Mouse (Mus musculus): ENCODE data around the gene Syne2.

Gene Syne2

GRCm38 (mm10) chr12:75922900-75923299, 105.0 kb downstream of the Syne2 start:
- in situ Hi-C loops (cut with MseI, MboI) = no loop called here

DNA sequence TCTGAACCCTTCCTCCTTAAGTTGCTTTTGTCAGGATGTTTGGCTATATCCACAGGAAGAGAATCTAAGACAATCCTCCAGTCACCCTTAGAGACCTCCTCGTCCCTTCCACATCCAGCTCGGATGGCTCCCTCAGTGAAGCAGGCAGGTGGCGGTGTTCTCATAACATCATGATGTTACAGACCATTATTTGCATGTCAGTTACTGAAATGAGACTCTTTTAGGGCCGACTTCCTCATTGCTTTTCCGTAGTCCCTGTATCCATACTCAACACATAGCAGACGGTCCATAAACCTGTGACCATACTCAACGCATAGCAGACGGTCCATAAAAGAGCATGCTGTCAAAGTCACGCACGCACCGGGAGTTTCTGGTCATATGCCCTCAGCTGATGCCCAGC, 106.9 kb downstream of the Syne2 start:
- in situ Hi-C loops (cut with MseI, MboI) = no loop called here

DNA sequence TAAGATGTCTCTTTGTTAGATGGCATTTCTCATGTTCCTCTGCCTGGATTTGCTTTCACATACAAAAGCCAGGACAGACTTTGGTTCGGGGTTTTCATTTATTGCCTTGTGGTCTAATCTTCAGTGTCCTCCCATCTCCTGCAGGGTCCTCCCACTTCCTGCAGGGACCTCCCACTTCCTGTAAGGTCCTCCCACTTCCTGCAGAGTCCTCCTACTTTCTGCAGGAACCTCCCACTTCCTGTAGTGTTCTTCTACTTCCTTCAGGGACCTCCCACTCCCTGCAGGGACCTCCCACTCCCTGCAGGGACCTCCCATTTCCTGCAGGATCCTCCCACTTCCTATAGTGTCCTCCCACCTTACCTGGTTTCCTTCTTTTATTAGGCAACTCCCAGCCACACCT, 109.7 kb downstream of the Syne2 start:
- in situ Hi-C loops (cut with MseI, MboI) = no loop called here

DNA sequence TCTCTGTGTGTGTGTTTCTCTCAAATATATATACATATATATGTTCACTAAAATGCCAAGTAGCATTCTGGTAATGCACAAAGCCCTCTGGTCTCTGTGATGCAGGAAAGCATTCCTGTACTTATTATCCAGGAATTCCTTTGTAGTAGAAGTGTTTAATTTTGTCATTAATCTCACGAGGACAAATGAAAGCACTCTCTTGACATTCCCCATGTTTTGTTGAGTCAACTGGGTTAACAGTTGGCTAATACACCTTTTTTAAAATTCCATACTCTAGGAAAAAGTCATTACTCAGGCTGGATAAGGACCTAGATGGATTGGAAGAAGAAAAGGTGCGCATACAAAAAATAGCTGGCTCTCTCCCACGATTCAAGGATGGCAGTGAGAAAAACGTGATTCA, 115.6 kb downstream of the Syne2 start:
- in situ Hi-C loops (cut with MseI, MboI) = no loop called here

DNA sequence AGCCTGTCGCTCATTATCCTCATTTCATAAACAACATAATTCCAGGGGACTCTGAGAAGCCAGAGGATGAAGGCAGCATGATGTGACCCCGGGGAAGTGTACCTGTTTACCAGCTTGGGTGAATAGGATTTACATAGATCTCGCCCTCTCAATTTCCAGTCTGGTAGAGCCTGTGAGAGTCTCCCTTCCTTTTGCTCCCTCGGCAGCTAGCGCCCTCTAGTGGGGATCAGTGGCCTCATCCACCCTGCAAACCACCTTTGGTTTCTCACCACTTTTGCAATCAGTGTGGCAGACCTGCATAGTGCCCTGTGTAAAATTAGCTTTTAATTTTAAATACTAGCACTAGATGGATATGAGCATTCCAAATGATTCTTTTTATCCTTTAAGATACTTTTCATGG, 133.4 kb downstream of the Syne2 start:
- in situ Hi-C loops (cut with MseI, MboI) = loop anchor here in 1 of 2 experiments (10.0 kb wide), 1 partner anchor 157 kb away; no protein-coding TSS in a partner anchor

GRCm38 (mm10) chr12:75952011-75952410, 134.1 kb downstream of the Syne2 start:
- in situ Hi-C loops (cut with MseI, MboI) = loop anchor here in 1 of 2 experiments (10.0 kb wide), 1 partner anchor 157 kb away; no protein-coding TSS in a partner anchor

DNA sequence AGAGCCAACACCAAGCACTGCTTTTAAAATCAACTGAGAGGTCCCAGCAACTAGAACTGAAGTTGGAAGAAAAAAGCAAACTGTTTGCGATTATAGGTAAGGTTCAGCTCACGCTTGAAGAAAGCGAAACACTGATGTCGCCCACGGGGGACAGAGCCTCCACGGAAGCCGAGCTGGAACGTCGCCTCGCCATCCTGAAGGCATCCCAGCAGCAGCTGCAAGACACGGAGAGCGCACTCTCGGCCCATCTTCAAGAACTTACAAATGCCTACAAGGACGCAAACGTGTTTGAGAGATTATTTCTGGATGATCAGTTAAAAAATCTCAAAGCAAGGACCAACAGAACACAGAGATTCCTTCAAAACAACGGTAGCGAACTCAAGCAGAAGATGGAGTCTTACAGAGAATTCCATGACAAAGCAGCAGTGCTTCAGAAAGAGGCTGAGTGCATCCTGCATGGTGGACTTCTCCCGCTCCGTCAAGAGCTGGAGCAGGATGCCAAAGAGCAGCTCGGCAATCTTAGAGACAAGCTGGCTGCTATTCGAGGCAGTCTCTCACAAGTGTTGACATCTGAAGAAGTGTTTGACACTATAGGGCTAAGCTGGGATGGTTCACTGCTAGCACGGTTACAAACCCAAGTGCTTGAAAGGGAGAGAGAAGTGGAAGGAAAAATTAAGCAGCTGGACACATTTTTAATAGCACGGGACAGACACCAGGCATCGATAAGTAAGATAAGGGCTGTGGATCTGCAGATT, 148.7 kb downstream of the Syne2 start:
- in situ Hi-C loops (cut with MseI, MboI) = no loop called here

- in situ Hi-C loops (cut with MseI, MboI) = no loop called here
These were observed 161.1 kb downstream of the Syne2 start for GRCm38 (mm10) chr12:75979079-75979478.

- in situ Hi-C loops (cut with MseI, MboI) = no loop called here
These were observed 165.4 kb downstream of the Syne2 start for GRCm38 (mm10) chr12:75983336-75983735.

DNA sequence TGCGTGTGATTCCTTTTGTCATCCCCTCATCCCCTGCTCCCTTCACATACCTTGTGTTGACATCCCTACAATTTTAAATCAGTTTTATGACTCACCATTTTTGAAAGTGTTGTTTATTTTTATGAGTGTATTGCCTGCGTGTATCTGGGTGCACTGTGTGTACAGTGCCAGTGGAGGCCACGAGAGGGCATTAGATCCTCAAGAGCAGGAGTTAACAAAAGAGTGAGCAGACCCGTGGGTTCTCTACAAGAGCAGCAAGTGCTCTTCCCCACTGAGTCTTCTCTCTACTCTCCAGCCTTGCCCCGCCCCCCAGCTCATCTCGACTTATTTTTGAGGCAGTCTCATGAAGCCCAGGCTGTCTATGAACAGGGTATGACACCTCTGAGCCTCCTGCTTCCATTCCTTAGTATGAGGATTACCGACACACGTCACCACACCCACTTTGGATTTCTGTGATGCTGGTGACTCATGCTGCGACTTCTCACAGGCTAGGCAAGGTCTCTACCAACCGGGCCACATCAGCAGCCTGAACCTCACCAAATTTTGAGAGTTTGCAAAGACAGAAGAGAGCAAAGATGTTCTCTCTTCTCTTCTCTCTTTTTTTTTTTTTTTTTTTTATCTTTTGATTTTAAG, 174.4 kb downstream of the Syne2 start:
- in situ Hi-C loops (cut with MseI, MboI) = no loop called here

DNA sequence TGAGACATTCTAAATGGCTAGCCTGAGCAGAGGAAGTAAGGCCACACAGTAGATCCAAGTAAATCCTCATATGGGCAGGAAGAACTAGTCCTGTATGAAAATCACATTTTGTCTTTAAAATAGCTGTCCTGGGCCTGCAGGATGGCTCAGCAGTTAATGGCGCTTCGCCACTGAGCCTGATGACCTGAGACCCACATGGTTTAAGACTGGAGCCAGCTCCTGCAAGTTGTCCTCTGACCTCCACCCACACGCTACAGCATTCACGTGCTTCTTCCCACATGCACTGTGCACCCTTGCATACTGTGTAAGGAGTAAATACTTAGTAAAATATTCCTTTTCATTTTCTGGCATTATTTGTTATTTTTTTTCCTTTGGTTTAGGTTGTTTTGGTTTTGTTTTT, 175.0 kb downstream of the Syne2 start:
- in situ Hi-C loops (cut with MseI, MboI) = no loop called here

GRCm38 (mm10) chr12:75995086-75995485, 177.2 kb downstream of the Syne2 start:
- in situ Hi-C loops (cut with MseI, MboI) = no loop called here

GRCm38 (mm10) chr12:75997547-75997946, 179.6 kb downstream of the Syne2 start:
- in situ Hi-C loops (cut with MseI, MboI) = no loop called here

- in situ Hi-C loops (cut with MseI, MboI) = no loop called here
These were observed 180.5 kb downstream of the Syne2 start for GRCm38 (mm10) chr12:75998416-75998815.

DNA sequence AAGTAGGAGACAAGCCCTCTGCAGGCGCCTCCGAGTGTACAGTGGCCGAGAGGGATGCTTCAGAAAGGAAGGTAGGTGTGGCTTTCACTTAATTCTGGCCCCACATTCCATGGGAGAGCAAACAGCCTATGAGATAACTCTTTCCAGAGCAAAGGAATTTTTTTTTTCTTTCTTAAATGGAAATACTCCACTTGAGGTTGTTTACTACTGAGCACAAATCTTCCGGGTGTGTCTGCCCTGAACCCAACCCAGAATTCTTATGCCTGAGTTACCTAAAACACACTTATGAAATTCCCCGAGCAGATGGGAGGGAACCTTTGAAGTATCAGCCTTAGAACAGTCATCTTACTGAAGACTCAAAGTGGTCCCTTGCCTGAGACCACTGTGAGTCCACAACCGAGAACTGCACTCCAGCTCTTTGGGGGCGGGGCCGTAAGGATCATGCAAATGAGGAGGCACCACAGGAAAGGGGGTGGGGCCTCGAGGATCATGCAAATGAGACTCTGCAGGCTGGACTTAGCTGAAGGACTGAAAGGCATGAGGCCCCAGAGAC, 186.8 kb downstream of the Syne2 start:
- in situ Hi-C loops (cut with MseI, MboI) = no loop called here

- in situ Hi-C loops (cut with MseI, MboI) = no loop called here
These were observed 191.1 kb downstream of the Syne2 start for GRCm38 (mm10) chr12:76008991-76009390.

DNA sequence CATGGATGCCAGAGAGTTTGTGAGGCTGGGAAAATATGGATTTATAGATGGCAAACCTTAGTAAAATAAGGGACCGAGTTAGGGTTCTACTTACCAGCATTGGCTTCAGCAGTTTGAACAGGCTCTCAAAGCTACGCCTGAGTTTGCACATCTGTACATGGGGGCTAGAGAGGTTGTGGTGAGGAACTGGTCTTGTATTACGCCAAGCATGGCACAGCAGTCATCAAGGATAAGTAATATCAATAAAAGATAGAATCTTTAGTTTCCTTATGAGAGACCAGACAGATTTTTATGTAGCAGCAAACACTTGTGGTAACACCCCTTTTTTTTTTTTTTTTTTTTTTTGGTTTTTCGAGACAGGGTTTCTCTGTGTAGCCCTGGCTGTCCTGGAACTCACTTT, 194.9 kb downstream of the Syne2 start:
- in situ Hi-C loops (cut with MseI, MboI) = loop anchor here in 1 of 2 experiments (5.0 kb wide), 1 partner anchor 165 kb away; the partner anchor contains the start of gene Esr2

- in situ Hi-C loops (cut with MseI, MboI) = loop anchor here in 1 of 2 experiments (5.0 kb wide), 1 partner anchor 164 kb away; the partner anchor contains the start of gene Esr2
These were observed 195.5 kb downstream of the Syne2 start for GRCm38 (mm10) chr12:76013480-76013879.

- in situ Hi-C loops (cut with MseI, MboI) = loop anchor here in 1 of 2 experiments (5.0 kb wide), 2 partner anchors 117 to 162 kb away; partner anchors contain the start of gene Esr2
These were observed 197.1 kb downstream of the Syne2 start for GRCm38 (mm10) chr12:76015026-76015425.

DNA sequence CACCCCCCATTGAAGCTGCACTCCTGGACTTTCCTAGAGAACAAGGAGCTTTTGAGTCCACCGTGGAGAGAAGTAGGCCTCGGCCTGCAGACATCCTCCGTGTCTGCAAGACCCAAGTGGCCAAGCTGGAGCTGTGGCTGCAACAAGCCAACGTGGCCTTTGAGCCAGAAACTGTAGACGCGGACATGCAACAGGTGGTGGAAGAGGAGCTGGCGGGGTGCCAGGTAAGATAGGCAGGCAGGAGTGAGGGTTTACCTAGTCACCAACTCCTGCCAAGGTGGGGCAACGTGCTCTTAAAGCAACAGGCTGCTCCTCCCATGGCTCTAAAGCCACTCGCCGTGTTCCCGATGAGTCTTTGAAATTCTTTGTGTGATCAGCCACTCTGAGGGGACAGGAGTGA, 197.6 kb downstream of the Syne2 start:
- in situ Hi-C loops (cut with MseI, MboI) = loop anchor here in 1 of 2 experiments (5.0 kb wide), 2 partner anchors 117 to 162 kb away; partner anchors contain the start of gene Esr2

- in situ Hi-C loops (cut with MseI, MboI) = loop anchor here in 1 of 2 experiments (5.0 kb wide), 2 partner anchors 116 to 161 kb away; partner anchors contain the start of gene Esr2
These were observed 198.5 kb downstream of the Syne2 start for GRCm38 (mm10) chr12:76016123-76017101.

All from mouse trophoblast stem cell (cell line).